Mouse (Mus musculus) liver, adult 2 months (tissue): ENCODE data around the gene Sox12. TPM values are rescaled to one million over a fixed set of nuclear protein-coding genes. Genes with fewer than 3 reads are reported as not detected.
A peak's percentile ranks its signal among the peaks of the same experiment; 100 is the strongest.

ENCODE experiments used
- DNase-seq: peaks from one replicate; pipeline ENCODE4 v3.0.0-alpha.2; 2011; ENCODE audit warnings: low read depth, low spot score; ENCODE audit errors: extremely low read depth
- H3K27ac ChIP-seq: fragments of 200-500 bp; replicated peaks from 2 replicates; pipeline ENCODE4 v1.5.1; 2012; ENCODE audit warnings: low read depth, mild to moderate bottlenecking, control low read depth, inconsistent platforms, low read length; ENCODE audit not compliant: insufficient read depth
- H3K27me3 ChIP-seq: fragments of 200-500 bp; 2 replicates; pipeline ENCODE4 v1.6.1; 2012; ENCODE audit warnings: mild to moderate bottlenecking, moderate library complexity, low read length, inconsistent platforms; ENCODE audit not compliant: control insufficient read depth, insufficient read depth
- H3K36me3 ChIP-seq: fragments of 200-500 bp; 2 replicates; pipeline ENCODE4 v1.6.1; 2012; ENCODE audit warnings: low read length, inconsistent platforms; ENCODE audit not compliant: control insufficient read depth, insufficient read depth
- H3K4me1 ChIP-seq: fragments of 200-500 bp; 2 replicates; pipeline ENCODE4 v1.6.1; 2011; ENCODE audit warnings: low read length; ENCODE audit not compliant: control insufficient read depth, insufficient read depth
- H3K4me3 ChIP-seq: fragments of 200-500 bp; 2 replicates; pipeline ENCODE4 v1.5.1; 2011; ENCODE audit warnings: low read depth, mild to moderate bottlenecking, control low read depth, low read length, moderate library complexity; ENCODE audit not compliant: insufficient read depth
- H3K79me2 ChIP-seq: fragments of 200-500 bp; 2 replicates; pipeline ENCODE4 v1.6.1; 2012; ENCODE audit warnings: inconsistent platforms, mild to moderate bottlenecking, low read length, moderate library complexity; ENCODE audit not compliant: control insufficient read depth, insufficient read depth
- H3K9ac ChIP-seq: fragments of 200-500 bp; 2 replicates; pipeline ENCODE4 v1.6.1; 2012; ENCODE audit warnings: low read depth, mild to moderate bottlenecking, control low read depth, inconsistent platforms, low read length
- CTCF ChIP-seq: fragments of 200-500 bp; IDR thresholded peaks from 2 replicates; pipeline ENCODE4 v1.5.1; 2011; ENCODE audit warnings: low read depth, low read length, control low read depth
- POLR2A ChIP-seq: fragments of 200-500 bp; IDR thresholded peaks from 2 replicates; pipeline ENCODE4 v1.6.1; 2011; ENCODE audit warnings: low read length, control low read depth; ENCODE audit not compliant: insufficient read depth; ENCODE audit errors: extremely low read depth
- WGBS: fragments of 180-500 bp; shearing (Covaris S2); methylation state at CpG from one replicate; pipeline ENCODE4 v1.1.7; 2018; 5-methylcytosine and 5-hydroxymethylcytosine counted together
- polyA plus RNA-seq: library from polyadenylated mRNA; depleted of rRNA; stranded (reverse); fragments of >200 nt; gene quantifications from 2 replicates; pipeline ENCODE4 v1.2.3, GENCODE M21; 2012; rRNA removed
- total RNA-seq: library from RNA; depleted of rRNA; stranded (reverse); fragments of >200 nt; gene quantifications from 2 replicates; pipeline ENCODE4 v1.2.3, GENCODE M21; 2014; rRNA removed

Sox12 gene
- total RNA-seq (0.18 and 0.40 TPM in 2 replicates), polyA plus RNA-seq (1.7 and 1.9 TPM in 2 replicates)

DNA sequence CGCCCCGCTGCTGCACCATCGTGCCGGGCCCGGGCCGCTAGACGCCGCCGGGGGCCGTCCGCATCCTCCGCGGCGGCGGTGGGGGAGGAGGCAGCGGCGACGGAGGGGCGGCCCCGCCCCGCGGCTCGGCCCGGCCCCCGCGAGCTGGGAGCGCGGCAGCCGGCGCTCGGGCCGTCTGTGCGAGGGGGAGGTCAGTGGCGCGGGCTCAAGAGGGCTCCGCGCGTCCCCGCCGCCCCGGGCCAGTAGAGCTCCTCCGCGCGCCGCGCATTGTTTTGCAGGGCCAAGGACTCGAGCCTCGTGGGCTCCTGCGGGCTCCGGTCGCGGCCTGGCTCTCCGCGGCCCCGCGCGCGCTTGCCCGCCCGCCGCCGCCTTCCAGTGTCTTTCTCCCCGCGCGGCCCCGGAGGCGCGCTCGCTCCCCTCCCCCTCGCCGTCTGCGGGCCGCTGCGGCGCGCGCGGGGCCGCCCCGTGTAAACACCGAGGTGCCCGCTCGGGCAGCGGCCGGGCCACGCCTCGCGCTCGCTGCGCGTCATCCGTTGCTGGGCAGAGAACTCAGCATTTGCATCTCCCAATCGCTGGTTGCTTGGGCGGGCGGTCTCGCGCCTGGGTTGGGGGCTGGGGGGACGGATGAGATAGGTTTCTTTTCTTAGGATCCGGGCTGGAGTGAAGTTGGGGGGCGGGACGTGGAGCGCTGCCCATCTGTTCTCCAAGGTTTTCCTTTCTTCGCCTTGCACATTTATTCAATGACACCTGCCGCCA, at the start of gene Sox12:
TSS of gene Sox12 (minus strand) at position 384 of the 756 bp plus-strand sequence.
- 2% methylated on average over 90 of the region's 104 CpGs for WGBS
- Histone ChIP-seq H3K79me2 (no peaks in the 10 kb centered on the region), H3K9ac (peak within 1 kb of the TSS; percentile 88), H3K27me3 (no peaks in the 10 kb centered on the region), H3K4me3 (peak within 1 kb of the TSS; percentile 82), H3K4me1 (peaks cover 7% of the 10 kb centered on the region; the same call in 1 of the 2 replicates), H3K36me3 (no peaks in the 10 kb centered on the region), H3K27ac (peak within 1 kb of the TSS; percentile 87)
- TF ChIP-seq CTCF, result no peak
- peak; percentile 41; the same call in 1 of the 2 replicates for TF ChIP-seq POLR2A
- DNase-seq, result peak; percentile 63

DNA sequence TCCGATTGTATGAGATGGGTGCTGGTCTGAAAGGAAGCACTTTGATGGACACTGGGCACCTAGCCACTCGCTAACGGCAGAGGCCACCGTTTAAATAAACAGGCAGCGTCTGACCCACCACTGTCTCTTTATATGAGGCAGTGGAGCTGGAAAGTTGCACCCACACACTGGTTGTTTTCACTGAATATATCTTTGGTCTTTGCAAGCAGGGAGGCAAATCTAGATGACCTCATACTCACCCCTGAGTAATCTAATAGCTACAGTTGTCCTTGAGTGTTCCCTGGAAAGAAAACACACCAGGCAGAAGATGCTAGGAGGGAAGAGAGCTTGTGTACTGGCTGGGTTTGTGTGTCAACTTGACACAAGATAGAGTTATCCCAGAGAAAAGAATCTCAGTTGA, 49.6 kb upstream of the Sox12 start:
- Histone ChIP-seq H3K4me3 (no peak overlapping the region), H3K36me3 (no peaks in the 10 kb centered on the region), H3K79me2 (no peaks in the 10 kb centered on the region), H3K9ac (no peak overlapping the region), H3K27ac (no peak overlapping the region), H3K4me1 (no peaks in the 10 kb centered on the region), H3K27me3 (no peaks in the 10 kb centered on the region)
- WGBS, result 15% methylated on average over 5 of the region's 5 CpGs
- DNase-seq, result no peak
- TF ChIP-seq POLR2A, result no peak
- TF ChIP-seq CTCF, result no peak

GRCm38 (mm10) chr2:152446642-152447041, 48.8 kb upstream of the Sox12 start:
- Histone ChIP-seq H3K4me1 (no peaks in the 10 kb centered on the region), H3K9ac (no peak overlapping the region), H3K4me3 (no peak overlapping the region), H3K36me3 (no peaks in the 10 kb centered on the region), H3K79me2 (no peaks in the 10 kb centered on the region), H3K27me3 (no peaks in the 10 kb centered on the region), H3K27ac (no peak overlapping the region)
- TF ChIP-seq POLR2A (no peak), CTCF (no peak)
- 46% methylated on average over 2 of the region's 2 CpGs for WGBS
- no peak for DNase-seq

GRCm38 (mm10) chr2:152443281-152443680, 45.4 kb upstream of the Sox12 start:
- 79% methylated on average over 8 of the region's 8 CpGs for WGBS
- no peak overlapping the region for H3K4me3 ChIP-seq
- no peak for DNase-seq
- H3K79me2 ChIP-seq, result no peaks in the 10 kb centered on the region
- TF ChIP-seq POLR2A (no peak), CTCF (no peak)
- H3K36me3 ChIP-seq, result no peaks in the 10 kb centered on the region
- no peaks in the 10 kb centered on the region for H3K27me3 ChIP-seq
- H3K4me1 ChIP-seq, result no peaks in the 10 kb centered on the region
- no peak overlapping the region for H3K27ac ChIP-seq
- H3K9ac ChIP-seq, result no peak overlapping the region

DNA sequence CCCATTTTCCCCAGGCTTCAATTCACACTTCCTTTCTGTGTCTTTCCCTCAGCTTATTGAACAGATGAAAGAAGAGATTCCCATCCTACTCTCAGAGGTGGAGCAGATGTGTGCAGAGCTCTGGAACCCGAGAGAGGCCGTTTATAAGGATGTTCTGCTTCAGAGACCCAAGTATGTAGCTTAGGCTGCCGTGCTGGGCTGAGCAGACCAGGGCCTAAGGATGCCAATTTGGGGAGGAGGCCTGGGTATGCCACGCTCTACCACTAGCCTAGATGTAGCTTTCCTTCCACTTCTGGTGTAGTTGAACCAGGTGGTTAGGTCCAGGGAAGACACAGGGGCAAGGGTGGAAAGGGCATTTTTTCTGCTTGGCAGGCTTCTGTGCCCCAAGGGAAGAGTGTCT, 44.5 kb upstream of the Sox12 start:
- Histone ChIP-seq H3K79me2 (no peaks in the 10 kb centered on the region), H3K4me1 (peaks cover 1% of the 10 kb centered on the region; the same call in 1 of the 2 replicates), H3K4me3 (no peak overlapping the region), H3K27ac (no peak overlapping the region), H3K36me3 (no peaks in the 10 kb centered on the region), H3K27me3 (no peaks in the 10 kb centered on the region), H3K9ac (no peak overlapping the region)
- no peak for DNase-seq
- 93% methylated on average over 4 of the region's 4 CpGs for WGBS
- no peak for TF ChIP-seq CTCF
- TF ChIP-seq POLR2A, result no peak

- Histone ChIP-seq H3K79me2 (no peaks in the 10 kb centered on the region), H3K27ac (no peak overlapping the region), H3K4me3 (no peak overlapping the region), H3K4me1 (peaks cover 2% of the 10 kb centered on the region; the same call in 1 of the 2 replicates), H3K36me3 (no peaks in the 10 kb centered on the region), H3K27me3 (no peaks in the 10 kb centered on the region), H3K9ac (no peak overlapping the region)
- no peak for TF ChIP-seq CTCF
- TF ChIP-seq POLR2A, result no peak
- DNase-seq, result no peak
- WGBS, result 95% methylated on average over 2 of the region's 2 CpGs
These were observed 42.0 kb upstream of the Sox12 start for GRCm38 (mm10) chr2:152439833-152440232.
